ENCODE assay signal across 23 mouse cellular contexts in genomic region chr19:13982823-13983222, GRCm38 (mm10).
DNase-seq lines count a peak whose midpoint lies in the region; ATAC-seq and TF ChIP-seq lines count a peak whose summit lies in the region.
"Had no signal": no experiment of that assay in that cellular context is flagged by ENCODE, and none has a peak within 500 bp of the region (broad histone marks: within the 10 kb centered on the region; RNA-seq: fewer than 3 reads in every experiment).

No protein-coding gene starts in this region.

- intact Hi-C loops in gastrocnemius, adult 2 months (cut with DNase I) = loop anchor here (10.0 kb wide), 2 partner anchors 102 to 242 kb away; no protein-coding TSS in a partner anchor

- 72% methylated on average over 3 of the region's 3 CpGs for WGBS in embryonic facial prominence, embryonic 11.5 days
- 71% methylated on average over 3 of the region's 3 CpGs for WGBS in embryonic facial prominence, embryonic 10.5 days
- 56% methylated on average over 3 of the region's 3 CpGs for WGBS in kidney, postnatal 0 days
- WGBS in midbrain, embryonic 15.5 days = 67% methylated on average over 3 of the region's 3 CpGs
- WGBS in midbrain, embryonic 16.5 days = 66% methylated on average over 3 of the region's 3 CpGs
- 55% methylated on average over 3 of the region's 3 CpGs for WGBS in hindbrain, postnatal 0 days

- TF ChIP-seq CTCF in kidney, postnatal 0 days (IDR thresholded peaks at IDR 0.05; ENCODE audit: low read depth) = peak; percentile 49
- TF ChIP-seq CTCF in hindbrain, postnatal 0 days (IDR thresholded peaks at IDR 0.05; ENCODE audit: low read depth) = peak; percentile 60
- TF ChIP-seq CTCF in gastrocnemius, adult 2 months (IDR thresholded peaks at IDR 0.05) = no peak

- no peak for ATAC-seq in embryonic facial prominence, embryonic 11.5 days (replicated peaks; ENCODE audit: insufficient number of reproducible peaks, low FRiP score, low TSS enrichment, low read depth)
- ATAC-seq in kidney, postnatal 0 days (replicated peaks; ENCODE audit: low FRiP score, low read depth) = no peak
- ATAC-seq in midbrain, embryonic 15.5 days (replicated peaks) = peak; percentile 60; the same call in 1 of the 2 replicates
- no peak for ATAC-seq in midbrain, embryonic 16.5 days
- ATAC-seq in hindbrain, postnatal 0 days = no peak
- ATAC-seq: inflammation-experienced regulatory T-cells, adult 6 months had no signal

- no peaks in the 10 kb centered on the region for H3K4me1 ChIP-seq in embryonic facial prominence, embryonic 11.5 days (ENCODE audit: control insufficient read depth, insufficient read depth, low read length)
- no peaks in the 10 kb centered on the region for H3K4me1 ChIP-seq in embryonic facial prominence, embryonic 10.5 days
- no peaks in the 10 kb centered on the region for H3K4me1 ChIP-seq in kidney, postnatal 0 days (replicated peaks; ENCODE audit: insufficient read depth, low read length)
- H3K4me1 ChIP-seq in midbrain, embryonic 15.5 days = no peaks in the 10 kb centered on the region
- H3K4me1 ChIP-seq in midbrain, embryonic 16.5 days (ENCODE audit: control insufficient read depth, insufficient read depth, low read length) = no peaks in the 10 kb centered on the region
- H3K4me1 ChIP-seq in hindbrain, postnatal 0 days (ENCODE audit: insufficient read depth, low read length) = no peaks in the 10 kb centered on the region
- H3K4me1 ChIP-seq: embryonic facial prominence, embryonic 15.5 days; heart, embryonic 13.5 days; limb, embryonic 12.5 days; megakaryocyte, embryonic 14.5 days; neural tube, embryonic 13.5 days had no signal

- DNase-seq in embryonic facial prominence, embryonic 11.5 days (ENCODE audit: low spot score) = peak; percentile 11
- no peak for DNase-seq in embryonic facial prominence, embryonic 10.5 days (ENCODE audit: low spot score)
- DNase-seq in kidney, postnatal 0 days (ENCODE audit: low spot score) = peak; percentile 57
- no peak for DNase-seq in kidney, adult 8-10 months
- peak; percentile 24 for DNase-seq in hindbrain, postnatal 0 days (ENCODE audit: low spot score)
- DNase-seq in gastrocnemius, adult 2 months = no peak
- DNase-seq: adrenal gland, postnatal 36 days; cerebellum, adult 2 months; cerebellum, postnatal 36 days; gastrocnemius, postnatal 10 days; heart, adult 18-20 months; kidney, postnatal 4 days; lung, postnatal 14 days; right cerebral cortex, postnatal 4 days had no signal

- H3K27ac ChIP-seq in embryonic facial prominence, embryonic 11.5 days (replicated peaks; ENCODE audit: low read depth, low read length) = no peak overlapping the region
- H3K27ac ChIP-seq in embryonic facial prominence, embryonic 10.5 days (replicated peaks) = no peak overlapping the region
- H3K27ac ChIP-seq in kidney, postnatal 0 days = no peak overlapping the region
- no peak overlapping the region for H3K27ac ChIP-seq in midbrain, embryonic 15.5 days
- no peak overlapping the region for H3K27ac ChIP-seq in midbrain, embryonic 16.5 days (ENCODE audit: low read length)
- no peak overlapping the region for H3K27ac ChIP-seq in hindbrain, postnatal 0 days
- no peak overlapping the region for H3K27ac ChIP-seq in gastrocnemius, adult 2 months
- H3K27ac ChIP-seq: embryonic facial prominence, embryonic 15.5 days; heart, embryonic 13.5 days; limb, embryonic 12.5 days; liver, embryonic 14.5 days; neural tube, embryonic 13.5 days had no signal

- no peak overlapping the region for H3K9ac ChIP-seq in embryonic facial prominence, embryonic 11.5 days (replicated peaks; ENCODE audit: low read length)
- no peak overlapping the region for H3K9ac ChIP-seq in kidney, postnatal 0 days (ENCODE audit: low read depth, low read length)
- H3K9ac ChIP-seq in midbrain, embryonic 15.5 days = no peak overlapping the region
- no peak overlapping the region for H3K9ac ChIP-seq in midbrain, embryonic 16.5 days (ENCODE audit: low read depth, low read length)
- H3K9ac ChIP-seq in hindbrain, postnatal 0 days (replicated peaks; ENCODE audit: low read length) = no peak overlapping the region
- H3K9ac ChIP-seq: embryonic facial prominence, embryonic 15.5 days; heart, embryonic 13.5 days; limb, embryonic 12.5 days; liver, embryonic 14.5 days; neural tube, embryonic 13.5 days had no signal

- H3K9me3 ChIP-seq in embryonic facial prominence, embryonic 11.5 days (replicated peaks; ENCODE audit: control insufficient read depth, low read length) = no peaks in the 10 kb centered on the region
- no peaks in the 10 kb centered on the region for H3K9me3 ChIP-seq in embryonic facial prominence, embryonic 10.5 days
- H3K9me3 ChIP-seq in kidney, postnatal 0 days (replicated peaks; ENCODE audit: low read length) = no peaks in the 10 kb centered on the region
- no peaks in the 10 kb centered on the region for H3K9me3 ChIP-seq in midbrain, embryonic 15.5 days
- H3K9me3 ChIP-seq in midbrain, embryonic 16.5 days (replicated peaks; ENCODE audit: control insufficient read depth, low read length, poor library complexity, severe bottlenecking) = no peaks in the 10 kb centered on the region
- no peaks in the 10 kb centered on the region for H3K9me3 ChIP-seq in hindbrain, postnatal 0 days (ENCODE audit: low read length)
- H3K9me3 ChIP-seq: embryonic facial prominence, embryonic 15.5 days; heart, embryonic 13.5 days; limb, embryonic 12.5 days; megakaryocyte, embryonic 14.5 days; neural tube, embryonic 13.5 days had no signal

- H3K36me3 ChIP-seq in embryonic facial prominence, embryonic 11.5 days (replicated peaks; ENCODE audit: control insufficient read depth, insufficient read depth, low read depth, low read length) = no peaks in the 10 kb centered on the region
- H3K36me3 ChIP-seq in embryonic facial prominence, embryonic 10.5 days (replicated peaks) = no peaks in the 10 kb centered on the region
- no peaks in the 10 kb centered on the region for H3K36me3 ChIP-seq in kidney, postnatal 0 days (ENCODE audit: insufficient read depth, low read length)
- H3K36me3 ChIP-seq in midbrain, embryonic 15.5 days (replicated peaks) = no peaks in the 10 kb centered on the region
- H3K36me3 ChIP-seq in midbrain, embryonic 16.5 days (ENCODE audit: control insufficient read depth, insufficient read depth, low read length) = no peaks in the 10 kb centered on the region
- H3K36me3 ChIP-seq in hindbrain, postnatal 0 days (ENCODE audit: insufficient read depth, low read length) = no peaks in the 10 kb centered on the region
- H3K36me3 ChIP-seq: embryonic facial prominence, embryonic 15.5 days; heart, embryonic 13.5 days; limb, embryonic 12.5 days; neural tube, embryonic 13.5 days had no signal

- no peak overlapping the region for H3K4me2 ChIP-seq in embryonic facial prominence, embryonic 11.5 days (ENCODE audit: low read depth, low read length)
- H3K4me2 ChIP-seq in kidney, postnatal 0 days (ENCODE audit: low read length) = no peak overlapping the region
- H3K4me2 ChIP-seq in midbrain, embryonic 15.5 days = no peak overlapping the region
- no peak overlapping the region for H3K4me2 ChIP-seq in midbrain, embryonic 16.5 days (ENCODE audit: low read length)
- H3K4me2 ChIP-seq in hindbrain, postnatal 0 days (ENCODE audit: low read depth, low read length) = no peak overlapping the region
- H3K4me2 ChIP-seq: embryonic facial prominence, embryonic 15.5 days; heart, embryonic 13.5 days; limb, embryonic 12.5 days; neural tube, embryonic 13.5 days had no signal

- no peak overlapping the region for H3K4me3 ChIP-seq in embryonic facial prominence, embryonic 11.5 days (ENCODE audit: low read depth, low read length)
- H3K4me3 ChIP-seq in embryonic facial prominence, embryonic 10.5 days = no peak overlapping the region
- H3K4me3 ChIP-seq in kidney, postnatal 0 days (replicated peaks; ENCODE audit: low read depth, low read length) = no peak overlapping the region
- no peak overlapping the region for H3K4me3 ChIP-seq in midbrain, embryonic 15.5 days
- H3K4me3 ChIP-seq in midbrain, embryonic 16.5 days (ENCODE audit: low read depth, low read length) = no peak overlapping the region
- no peak overlapping the region for H3K4me3 ChIP-seq in hindbrain, postnatal 0 days (ENCODE audit: low read length)
- no peak overlapping the region for H3K4me3 ChIP-seq in gastrocnemius, adult 2 months
- H3K4me3 ChIP-seq: embryonic facial prominence, embryonic 15.5 days; heart, embryonic 13.5 days; limb, embryonic 12.5 days; megakaryocyte, embryonic 14.5 days; neural tube, embryonic 13.5 days had no signal

- H3K27me3 ChIP-seq in embryonic facial prominence, embryonic 11.5 days (ENCODE audit: control insufficient read depth, insufficient read depth, low read length) = no peaks in the 10 kb centered on the region
- H3K27me3 ChIP-seq in embryonic facial prominence, embryonic 10.5 days (replicated peaks; ENCODE audit: low read depth, poor library complexity, severe bottlenecking) = no peaks in the 10 kb centered on the region
- no peaks in the 10 kb centered on the region for H3K27me3 ChIP-seq in kidney, postnatal 0 days (ENCODE audit: insufficient read depth, low read length)
- peaks cover 4% of the 10 kb centered on the region; the same call in 1 of the 2 replicates for H3K27me3 ChIP-seq in midbrain, embryonic 15.5 days (replicated peaks)
- peaks cover 2% of the 10 kb centered on the region; the same call in 1 of the 2 replicates for H3K27me3 ChIP-seq in midbrain, embryonic 16.5 days (ENCODE audit: control insufficient read depth, insufficient read depth, low read depth, low read length)
- no peaks in the 10 kb centered on the region for H3K27me3 ChIP-seq in hindbrain, postnatal 0 days (ENCODE audit: insufficient read depth, low read length)
- H3K27me3 ChIP-seq: embryonic facial prominence, embryonic 15.5 days; limb, embryonic 12.5 days; megakaryocyte, embryonic 14.5 days; neural tube, embryonic 13.5 days had no signal

Comparison
In these comparisons a context has a peak if more than half of its experiments do, and no peak if none do; other contexts are left out.
1. DNase-seq: peak in embryonic facial prominence, embryonic 11.5 days (single experiment), kidney, postnatal 0 days (single experiment) and hindbrain, postnatal 0 days (single experiment); none in embryonic facial prominence, embryonic 10.5 days (single experiment), kidney, adult 8-10 months (0 of 2) and gastrocnemius, adult 2 months (single experiment).